Mouse (Mus musculus): ENCODE measurements around the gene Cux2. TPM values are rescaled to one million over a fixed set of nuclear protein-coding genes. Genes with fewer than 3 reads are reported as not detected.

Gene Cux2
- polyA plus RNA-seq, 1 experiment, result 0.62 TPM

DNA sequence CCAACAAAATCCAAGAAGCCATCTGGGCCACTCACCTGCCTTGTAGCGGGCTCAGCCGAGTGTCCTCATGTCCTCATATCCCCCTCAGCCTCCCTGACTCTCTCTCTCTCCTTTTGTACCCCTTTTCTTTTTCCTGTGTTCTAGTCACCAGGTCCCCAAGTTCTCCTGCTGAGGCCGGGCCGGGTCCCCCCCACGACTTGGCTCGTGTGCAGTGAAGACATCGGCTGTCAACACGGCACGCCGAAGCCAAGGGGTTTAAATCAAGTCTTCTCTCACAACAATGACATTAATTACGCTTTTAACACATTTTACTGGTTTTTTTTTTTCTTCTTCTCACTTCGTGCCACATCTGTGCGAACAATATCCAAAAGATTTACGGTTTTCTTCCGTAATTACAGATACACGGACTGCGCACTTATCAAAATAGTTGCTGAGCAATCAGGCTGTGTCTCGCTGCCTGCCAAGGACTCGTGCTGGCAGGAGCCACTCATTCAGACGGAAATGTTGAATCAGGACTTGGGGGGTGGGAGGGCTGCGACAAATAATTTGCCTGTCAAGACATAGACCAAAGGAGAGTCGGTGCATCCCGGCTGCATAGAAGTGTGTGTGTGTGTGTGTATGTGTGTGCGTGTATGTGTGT, 154.7 kb downstream of the Cux2 start:
- TF ChIP-seq CEBPB (IDR thresholded peaks at IDR 0.05; ENCODE audit: insufficient read depth, poor library complexity, severe bottlenecking) (no peak), MAX (IDR thresholded peaks at IDR 0.05; ENCODE audit: low read depth) (no peak), REST (IDR thresholded peaks at IDR 0.05; ENCODE audit: insufficient read depth, insufficient read length) (no peak)
- Histone ChIP-seq H3K27me3 (ENCODE audit: control insufficient read depth, insufficient read depth, insufficient read length) (peaks cover 86% of the 10 kb centered on the region), H3K4me2 (ENCODE audit: low read depth) (no peak overlapping the region), H3K79me2 (ENCODE audit: control insufficient read depth, insufficient read depth) (no peaks in the 10 kb centered on the region), H3K4me3 (no peak overlapping the region), H3K36me3 (ENCODE audit: control insufficient read depth, insufficient read depth) (no peaks in the 10 kb centered on the region), H3ac (ENCODE audit: control insufficient read depth, insufficient read length) (no peak overlapping the region)

DNA sequence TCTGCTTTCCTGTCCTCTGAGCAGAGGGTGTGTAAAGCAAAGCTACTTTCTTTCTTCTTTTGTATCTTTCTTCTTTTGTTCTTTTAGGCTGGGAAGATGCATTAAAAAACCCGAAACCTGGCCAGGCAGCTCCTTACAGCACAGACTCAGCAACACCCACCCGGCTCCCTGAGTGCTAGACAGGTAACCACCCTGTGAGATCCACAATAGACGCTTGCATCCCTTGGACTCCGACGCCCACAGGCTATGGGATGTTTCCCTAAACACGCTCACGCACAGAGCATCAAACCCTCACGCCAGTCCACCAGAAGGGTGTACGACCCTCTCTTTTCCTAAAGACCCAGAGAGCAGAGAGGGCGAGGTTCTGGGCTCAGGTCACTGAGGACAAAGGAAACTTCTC, 155.3 kb downstream of the Cux2 start:
- no peak for TF ChIP-seq POLR2A (IDR thresholded peaks at IDR 0.05; ENCODE audit: insufficient read length, low read depth)
- no peak for TF ChIP-seq MAX (IDR thresholded peaks at IDR 0.05; ENCODE audit: low read depth)
- TF ChIP-seq SRF (IDR thresholded peaks at IDR 0.05; ENCODE audit: control insufficient read depth, insufficient read length, low read depth), result no peak
- no peak for TF ChIP-seq TCF12 (IDR thresholded peaks at IDR 0.05; ENCODE audit: insufficient read depth, poor library complexity, severe bottlenecking)
- no peak for TF ChIP-seq E2F4 (IDR thresholded peaks at IDR 0.05; ENCODE audit: insufficient read depth)
- no peak for TF ChIP-seq MYOD1 (IDR thresholded peaks at IDR 0.05; ENCODE audit: control insufficient read depth in 1 of 3, insufficient read length in 2 of 3, low read depth in 2 of 3)
- TF ChIP-seq REST (IDR thresholded peaks at IDR 0.05; ENCODE audit: insufficient read depth, insufficient read length), result no peak
- TF ChIP-seq POLR2AphosphoS2 (IDR thresholded peaks at IDR 0.05; ENCODE audit: insufficient read length, low read depth), result no peak
- no peak for TF ChIP-seq TCF3 (IDR thresholded peaks at IDR 0.05; ENCODE audit: insufficient read length, low read depth)
- no peak for TF ChIP-seq MYOG (IDR thresholded peaks at IDR 0.05; ENCODE audit: control insufficient read depth in 1 of 3, insufficient read depth in 1 of 3, insufficient read length in 2 of 3, low read depth in 2 of 3)
- TF ChIP-seq CEBPB (IDR thresholded peaks at IDR 0.05; ENCODE audit: insufficient read depth, poor library complexity, severe bottlenecking), result no peak
- no peak for TF ChIP-seq USF1 (IDR thresholded peaks at IDR 0.05; ENCODE audit: low read depth)
- peaks cover 91% of the 10 kb centered on the region for H3K27me3 ChIP-seq (ENCODE audit: control insufficient read depth, insufficient read depth, insufficient read length)

DNA sequence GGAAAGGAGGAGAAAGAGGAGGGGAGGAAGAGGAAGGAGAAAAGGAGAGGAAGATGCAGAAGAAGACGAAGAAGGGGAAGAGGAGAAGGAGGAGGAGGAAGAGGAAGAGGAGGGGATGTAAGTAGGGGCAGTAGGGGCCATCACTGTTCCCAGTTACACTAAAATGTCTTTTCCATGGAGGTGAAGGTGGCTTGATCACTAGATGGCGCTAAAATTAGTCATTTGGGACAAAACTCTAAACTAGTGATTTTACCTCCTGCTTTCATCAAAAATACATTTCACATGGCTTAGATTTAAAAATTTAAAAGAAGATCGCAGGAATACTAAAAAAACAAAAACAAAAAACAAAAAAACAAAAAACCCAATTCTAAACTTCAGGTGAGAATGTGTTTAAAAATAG, 156.3 kb downstream of the Cux2 start:
- Histone ChIP-seq H3K27me3 (ENCODE audit: control insufficient read depth, insufficient read depth, insufficient read length) (peaks cover 91% of the 10 kb centered on the region), H3K79me2 (ENCODE audit: control insufficient read depth, insufficient read depth) (no peaks in the 10 kb centered on the region), H3K4me3 (no peak overlapping the region), H3K4me2 (ENCODE audit: low read depth) (no peak overlapping the region), H3ac (ENCODE audit: control insufficient read depth, insufficient read length) (no peak overlapping the region), H3K36me3 (ENCODE audit: control insufficient read depth, insufficient read depth) (no peaks in the 10 kb centered on the region)
- TF ChIP-seq MAX (IDR thresholded peaks at IDR 0.05; ENCODE audit: low read depth) (no peak), MYOG (IDR thresholded peaks at IDR 0.05; ENCODE audit: control insufficient read depth in 1 of 3, insufficient read depth in 1 of 3, insufficient read length in 2 of 3, low read depth in 2 of 3) (no peak), SRF (IDR thresholded peaks at IDR 0.05; ENCODE audit: control insufficient read depth, insufficient read length, low read depth) (no peak), TCF12 (IDR thresholded peaks at IDR 0.05; ENCODE audit: insufficient read depth, poor library complexity, severe bottlenecking) (no peak), E2F4 (IDR thresholded peaks at IDR 0.05; ENCODE audit: insufficient read depth) (no peak), USF1 (IDR thresholded peaks at IDR 0.05; ENCODE audit: low read depth) (no peak)

More for the DNA sequence above, 155.3 kb downstream of the Cux2 start:
- H3K4me3 ChIP-seq, result no peak overlapping the region
- H3K79me2 ChIP-seq (ENCODE audit: control insufficient read depth, insufficient read depth), result no peaks in the 10 kb centered on the region
- H3K4me2 ChIP-seq (ENCODE audit: low read depth), result no peak overlapping the region
- H3ac ChIP-seq (ENCODE audit: control insufficient read depth, insufficient read length), result no peak overlapping the region
- H3K36me3 ChIP-seq (ENCODE audit: control insufficient read depth, insufficient read depth), result no peaks in the 10 kb centered on the region

DNA sequence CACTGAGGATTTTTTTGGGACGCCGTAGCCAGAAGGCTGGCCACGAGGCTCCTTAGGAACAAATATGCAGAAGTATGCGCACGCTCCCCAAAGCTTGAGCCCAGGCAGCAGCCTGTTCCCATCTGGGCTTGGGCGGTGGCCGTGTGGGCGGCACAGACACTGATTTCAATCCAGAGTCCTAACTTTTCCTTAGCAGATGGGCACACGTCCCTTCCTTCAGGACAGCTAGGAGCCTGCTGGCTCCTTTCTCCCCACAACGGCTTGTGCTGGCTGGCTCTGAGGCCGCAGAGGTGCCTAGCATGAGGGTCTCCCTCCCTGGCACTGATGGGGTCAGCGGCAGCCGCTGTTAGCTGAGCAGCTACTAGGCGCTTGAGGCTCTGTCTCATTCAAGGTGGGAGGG, 157.6 kb downstream of the Cux2 start:
- Histone ChIP-seq H3K27me3 (ENCODE audit: control insufficient read depth, insufficient read depth, insufficient read length) (peaks cover 82% of the 10 kb centered on the region), H3ac (ENCODE audit: control insufficient read depth, insufficient read length) (no peak overlapping the region)
- TF ChIP-seq TCF3 (IDR thresholded peaks at IDR 0.05; ENCODE audit: insufficient read length, low read depth), result no peak
- no peak for TF ChIP-seq MYOG (IDR thresholded peaks at IDR 0.05; ENCODE audit: control insufficient read depth in 1 of 3, insufficient read depth in 1 of 3, insufficient read length in 2 of 3, low read depth in 2 of 3)
- no peak for TF ChIP-seq MYOD1 (IDR thresholded peaks at IDR 0.05; ENCODE audit: control insufficient read depth in 1 of 3, insufficient read length in 2 of 3, low read depth in 2 of 3)
- no peak for TF ChIP-seq CEBPB (IDR thresholded peaks at IDR 0.05; ENCODE audit: insufficient read depth, poor library complexity, severe bottlenecking)
- TF ChIP-seq TCF12 (IDR thresholded peaks at IDR 0.05; ENCODE audit: insufficient read depth, poor library complexity, severe bottlenecking), result no peak
- no peak for TF ChIP-seq REST (IDR thresholded peaks at IDR 0.05; ENCODE audit: insufficient read depth, insufficient read length)
- TF ChIP-seq POLR2AphosphoS2 (IDR thresholded peaks at IDR 0.05; ENCODE audit: insufficient read length, low read depth), result no peak
- TF ChIP-seq USF1 (IDR thresholded peaks at IDR 0.05; ENCODE audit: low read depth), result no peak
- TF ChIP-seq SRF (IDR thresholded peaks at IDR 0.05; ENCODE audit: control insufficient read depth, insufficient read length, low read depth), result no peak
- no peak for TF ChIP-seq MAX (IDR thresholded peaks at IDR 0.05; ENCODE audit: low read depth)

DNA sequence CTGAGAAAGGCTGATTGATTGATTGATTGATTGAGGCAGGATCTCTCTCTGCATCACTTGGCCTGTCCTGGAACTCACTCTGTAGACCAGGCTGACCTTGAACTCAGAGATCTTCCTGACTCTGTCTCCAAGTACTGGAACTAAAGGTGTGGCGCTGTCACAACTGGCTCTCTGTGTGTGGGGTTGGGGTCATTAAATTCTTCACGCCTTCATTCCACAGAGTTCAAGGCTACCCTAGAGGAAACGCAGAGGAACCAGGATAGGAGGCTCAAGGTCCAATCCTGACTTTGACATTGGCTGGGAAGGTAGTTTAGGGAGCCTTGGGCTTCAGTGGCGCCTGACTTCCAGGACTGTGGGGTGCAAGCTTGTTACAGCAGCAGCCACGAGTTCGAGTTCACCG, 159.0 kb downstream of the Cux2 start:
- H3K27me3 ChIP-seq (ENCODE audit: control insufficient read depth, insufficient read depth, insufficient read length), result peaks cover 82% of the 10 kb centered on the region
- no peak overlapping the region for H3ac ChIP-seq (ENCODE audit: control insufficient read depth, insufficient read length)
- no peak overlapping the region for H3K4me3 ChIP-seq
- H3K36me3 ChIP-seq (ENCODE audit: control insufficient read depth, insufficient read depth), result no peaks in the 10 kb centered on the region
- H3K4me2 ChIP-seq (ENCODE audit: low read depth), result no peak overlapping the region
- H3K79me2 ChIP-seq (ENCODE audit: control insufficient read depth, insufficient read depth), result no peaks in the 10 kb centered on the region
- no peak for TF ChIP-seq MAX (IDR thresholded peaks at IDR 0.05; ENCODE audit: low read depth)
- no peak for TF ChIP-seq MYOD1 (IDR thresholded peaks at IDR 0.05; ENCODE audit: control insufficient read depth in 1 of 3, insufficient read length in 2 of 3, low read depth in 2 of 3)
- TF ChIP-seq REST (IDR thresholded peaks at IDR 0.05; ENCODE audit: insufficient read depth, insufficient read length), result no peak
- no peak for TF ChIP-seq CEBPB (IDR thresholded peaks at IDR 0.05; ENCODE audit: insufficient read depth, poor library complexity, severe bottlenecking)
- TF ChIP-seq TCF3 (IDR thresholded peaks at IDR 0.05; ENCODE audit: insufficient read length, low read depth), result no peak
- no peak for TF ChIP-seq TCF12 (IDR thresholded peaks at IDR 0.05; ENCODE audit: insufficient read depth, poor library complexity, severe bottlenecking)
- TF ChIP-seq POLR2A (IDR thresholded peaks at IDR 0.05; ENCODE audit: insufficient read length, low read depth), result no peak
- TF ChIP-seq MYOG (IDR thresholded peaks at IDR 0.05; ENCODE audit: control insufficient read depth in 1 of 3, insufficient read depth in 1 of 3, insufficient read length in 2 of 3, low read depth in 2 of 3), result no peak

More for the DNA sequence above, 157.6 kb downstream of the Cux2 start:
- Histone ChIP-seq H3K4me2 (ENCODE audit: low read depth) (no peak overlapping the region), H3K36me3 (ENCODE audit: control insufficient read depth, insufficient read depth) (no peaks in the 10 kb centered on the region), H3K4me3 (no peak overlapping the region), H3K79me2 (ENCODE audit: control insufficient read depth, insufficient read depth) (no peaks in the 10 kb centered on the region)

Measured in myocyte (in vitro differentiated cells).